ENCODE assay signal across 9 mouse cellular contexts in the genomic region with DNA sequence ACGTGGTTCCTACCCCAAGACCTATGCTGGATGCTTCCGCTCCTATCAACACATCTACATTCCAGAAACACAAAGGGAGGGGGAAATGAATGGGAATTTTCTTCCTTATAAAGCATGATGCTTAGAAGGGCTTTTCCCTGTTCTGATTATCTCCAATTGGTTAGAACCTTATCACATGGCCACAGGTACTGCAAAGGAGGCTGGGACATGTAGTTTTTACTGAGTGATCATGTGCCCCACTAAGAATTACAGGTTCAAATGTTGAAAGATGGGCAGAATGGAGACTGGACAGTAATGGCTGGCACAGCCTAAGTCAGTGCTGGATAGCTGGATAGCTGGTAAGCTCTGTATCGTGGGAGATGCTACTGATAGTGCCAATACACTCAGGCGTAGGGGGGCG. TPM values are rescaled to one million over a fixed set of nuclear protein-coding genes. Genes with fewer than 3 reads are reported as not detected.
DNase-seq lines count a peak whose midpoint lies in the region; ATAC-seq lines count a peak whose summit lies in the region.
"Had no signal": no experiment of that assay in that cellular context is flagged by ENCODE, and none has a peak within 500 bp of the region (broad histone marks: within the 10 kb centered on the region; RNA-seq: fewer than 3 reads in every experiment).

No protein-coding gene starts in this region.

- DNase-seq in cerebellum, adult 9-11 months, result peak; percentile 44
- DNase-seq in cerebellum, postnatal 4 days (ENCODE audit: low spot score in 2 of 2), result no peak
- DNase-seq in left cerebral cortex, postnatal 14 days (ENCODE audit: low spot score in 2 of 2), result peak; percentile 54 to 76
- no peak for DNase-seq in left cerebral cortex, postnatal 4 days
- DNase-seq in induced T-regulatory cell, adult 2 months (ENCODE audit: low read depth), result peak; percentile 14
- DNase-seq in retina, embryonic 14.5 days (ENCODE audit: low spot score), result peak; percentile 45
- no peak for DNase-seq in testis, postnatal 14 days (ENCODE audit: low spot score)
- DNase-seq: gastrocnemius, postnatal 10 days had no signal

- intact Hi-C loops in left cerebral cortex, postnatal 14 days (cut with DNase I), result no loop called here
- intact Hi-C loops in left cerebral cortex, postnatal 4 days (cut with DNase I), result no loop called here

- no peak for ATAC-seq in CD4-positive, CD25-positive, alpha-beta regulatory T cell, adult 4 months

RNA-seq across cellular contexts. Expression of a gene that starts 21.2 kb away (rescaled TPM):
- 10 to 100 TPM; 71.8 to 75.9 TPM for total RNA-seq in left cerebral cortex, postnatal 14 days (2021)
- 100 to 1,000 TPM; 138 to 140 TPM for total RNA-seq in left cerebral cortex, postnatal 4 days (2021)
- under 1 TPM; 0.17 to 0.46 TPM for polyA plus RNA-seq in CD4-positive, CD25-positive, alpha-beta regulatory T cell, adult 4 months (2017; shearing (Covaris generic))

RNA-seq across cellular contexts. Expression of a gene that starts 55.5 kb away (rescaled TPM):
- 100 to 1,000 TPM; 187 to 192 TPM for total RNA-seq in left cerebral cortex, postnatal 14 days (2021)
- 100 to 1,000 TPM; 116 to 119 TPM for total RNA-seq in left cerebral cortex, postnatal 4 days (2021)
- under 1 TPM in 1 of 2 experiments, not detected in 1; 0.12 TPM for polyA plus RNA-seq in CD4-positive, CD25-positive, alpha-beta regulatory T cell, adult 4 months (2017; shearing (Covaris generic))

Comparison
In these comparisons a context has a peak if more than half of its experiments do, and no peak if none do; other contexts are left out.
1. DNase-seq: peak in cerebellum, adult 9-11 months (single experiment), left cerebral cortex, postnatal 14 days (2 of 2), induced T-regulatory cell, adult 2 months (single experiment) and retina, embryonic 14.5 days (single experiment); none in cerebellum, postnatal 4 days (0 of 2), left cerebral cortex, postnatal 4 days (single experiment) and testis, postnatal 14 days (single experiment).